Mouse (Mus musculus): ENCODE data around the gene Ncor2. TPM values are rescaled to one million over a fixed set of nuclear protein-coding genes. Genes with fewer than 3 reads are reported as not detected.

Gene Ncor2
- polyA plus RNA-seq, 1 experiment = 75.8 TPM

- Histone ChIP-seq H3K4me1 (replicated peaks; ENCODE audit: control insufficient read depth, insufficient read depth, low read length) (no peaks in the 10 kb centered on the region), H3K36me3 (ENCODE audit: control insufficient read depth, insufficient read depth, low read length) (peaks cover 18% of the 10 kb centered on the region), H3K27ac (ENCODE audit: control insufficient read depth, insufficient read depth, low read length) (no peak overlapping the region), H3K4me3 (ENCODE audit: control insufficient read depth, insufficient read depth, low read length) (no peak overlapping the region), H3K27me3 (ENCODE audit: control insufficient read depth, insufficient read depth, low read length) (no peaks in the 10 kb centered on the region)
- DNase-seq = no peak
- WGBS = 97% methylated on average over 5 of the region's 5 CpGs
- no peak for TF ChIP-seq POLR2A (IDR thresholded peaks at IDR 0.05; ENCODE audit: control insufficient read depth, extremely low read depth, insufficient read depth, low read length, poor library complexity)
These were observed 132.6 kb downstream of the Ncor2 start for GRCm38 (mm10) chr5:125046436-125046835.

- H3K27me3 ChIP-seq (ENCODE audit: control insufficient read depth, insufficient read depth, low read length) = no peaks in the 10 kb centered on the region
- no peak for TF ChIP-seq CTCF (IDR thresholded peaks at IDR 0.05; ENCODE audit: borderline replicate concordance, control insufficient read depth, extremely low read depth, insufficient read depth, low read length, poor library complexity)
- no peak for TF ChIP-seq POLR2A (IDR thresholded peaks at IDR 0.05; ENCODE audit: control insufficient read depth, extremely low read depth, insufficient read depth, low read length, poor library complexity)
- WGBS = over 99% methylated on average over 5 of the region's 5 CpGs
- H3K27ac ChIP-seq (ENCODE audit: control insufficient read depth, insufficient read depth, low read length) = no peak overlapping the region
- no peak for DNase-seq
- no peak overlapping the region for H3K4me3 ChIP-seq (ENCODE audit: control insufficient read depth, insufficient read depth, low read length)
- H3K36me3 ChIP-seq (ENCODE audit: control insufficient read depth, insufficient read depth, low read length) = peaks cover 17% of the 10 kb centered on the region
- H3K4me1 ChIP-seq (replicated peaks; ENCODE audit: control insufficient read depth, insufficient read depth, low read length) = no peaks in the 10 kb centered on the region
These were observed 133.8 kb downstream of the Ncor2 start for GRCm38 (mm10) chr5:125045202-125045601.

DNA sequence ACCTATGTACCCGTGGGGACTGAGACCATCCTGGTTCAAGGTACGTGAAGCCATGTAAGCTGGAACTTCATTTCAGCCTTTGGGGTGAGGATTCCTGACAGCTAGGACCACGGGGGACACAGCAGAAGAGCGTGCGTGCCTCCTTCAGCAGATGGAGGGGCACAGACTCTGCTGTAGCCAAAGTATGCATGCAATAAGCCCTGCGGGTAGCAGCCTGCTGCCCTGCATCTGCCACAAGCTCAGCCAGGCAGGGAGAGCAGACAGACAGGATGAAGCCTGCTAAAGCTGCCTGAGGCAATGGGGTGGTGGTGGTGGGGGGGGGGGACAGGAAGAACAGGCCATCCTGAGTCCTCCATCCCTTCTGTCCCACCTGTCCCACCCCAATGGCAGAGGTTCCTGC lies 135.6 kb downstream of the Ncor2 start:
- 95% methylated on average over 6 of the region's 6 CpGs for WGBS
- Histone ChIP-seq H3K36me3 (ENCODE audit: control insufficient read depth, insufficient read depth, low read length) (peaks cover 14% of the 10 kb centered on the region; the same call in 1 of the 2 replicates), H3K4me1 (replicated peaks; ENCODE audit: control insufficient read depth, insufficient read depth, low read length) (no peaks in the 10 kb centered on the region)

DNA sequence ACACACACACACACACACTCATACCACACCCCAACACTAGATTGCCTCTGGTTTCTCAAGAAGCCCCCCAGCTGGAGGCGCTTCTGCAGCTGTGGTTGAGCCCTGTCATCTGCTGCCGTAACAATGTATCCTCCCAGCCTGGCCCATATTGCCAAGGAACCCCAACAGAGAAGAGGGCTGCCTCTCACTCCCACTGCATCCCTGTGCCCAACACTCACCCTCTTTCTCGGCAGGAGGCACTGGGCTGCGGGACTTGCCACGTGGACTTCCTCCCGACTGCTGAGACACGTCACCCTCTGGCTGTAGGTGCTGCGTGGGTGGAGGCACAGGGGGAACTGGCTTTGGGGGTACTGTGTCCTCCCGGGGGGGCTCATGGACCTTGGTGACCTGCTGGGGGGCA lies 137.4 kb downstream of the Ncor2 start:
- no peak for TF ChIP-seq CTCF (IDR thresholded peaks at IDR 0.05; ENCODE audit: borderline replicate concordance, control insufficient read depth, extremely low read depth, insufficient read depth, low read length, poor library complexity)
- TF ChIP-seq POLR2A (IDR thresholded peaks at IDR 0.05; ENCODE audit: control insufficient read depth, extremely low read depth, insufficient read depth, low read length, poor library complexity) = no peak
- H3K4me1 ChIP-seq (replicated peaks; ENCODE audit: control insufficient read depth, insufficient read depth, low read length) = no peaks in the 10 kb centered on the region
- DNase-seq = no peak
- no peaks in the 10 kb centered on the region for H3K27me3 ChIP-seq (ENCODE audit: control insufficient read depth, insufficient read depth, low read length)
- H3K36me3 ChIP-seq (ENCODE audit: control insufficient read depth, insufficient read depth, low read length) = peaks cover 9% of the 10 kb centered on the region; the same call in 1 of the 2 replicates
- WGBS = 90% methylated on average over 9 of the region's 9 CpGs
- no peak overlapping the region for H3K4me3 ChIP-seq (ENCODE audit: control insufficient read depth, insufficient read depth, low read length)
- no peak overlapping the region for H3K27ac ChIP-seq (ENCODE audit: control insufficient read depth, insufficient read depth, low read length)

More for the DNA sequence above, 135.6 kb downstream of the Ncor2 start:
- H3K4me3 ChIP-seq (ENCODE audit: control insufficient read depth, insufficient read depth, low read length) = no peak overlapping the region
- no peak for DNase-seq
- no peaks in the 10 kb centered on the region for H3K27me3 ChIP-seq (ENCODE audit: control insufficient read depth, insufficient read depth, low read length)
- TF ChIP-seq CTCF (IDR thresholded peaks at IDR 0.05; ENCODE audit: borderline replicate concordance, control insufficient read depth, extremely low read depth, insufficient read depth, low read length, poor library complexity) (no peak), POLR2A (IDR thresholded peaks at IDR 0.05; ENCODE audit: control insufficient read depth, extremely low read depth, insufficient read depth, low read length, poor library complexity) (no peak)
- H3K27ac ChIP-seq (ENCODE audit: control insufficient read depth, insufficient read depth, low read length) = no peak overlapping the region

- TF ChIP-seq CTCF (IDR thresholded peaks at IDR 0.05; ENCODE audit: borderline replicate concordance, control insufficient read depth, extremely low read depth, insufficient read depth, low read length, poor library complexity) (no peak), POLR2A (IDR thresholded peaks at IDR 0.05; ENCODE audit: control insufficient read depth, extremely low read depth, insufficient read depth, low read length, poor library complexity) (no peak)
- H3K36me3 ChIP-seq (ENCODE audit: control insufficient read depth, insufficient read depth, low read length) = peaks cover 15% of the 10 kb centered on the region; the same call in 1 of the 2 replicates
These were observed 138.9 kb downstream of the Ncor2 start for GRCm38 (mm10) chr5:125040128-125040584.

DNA sequence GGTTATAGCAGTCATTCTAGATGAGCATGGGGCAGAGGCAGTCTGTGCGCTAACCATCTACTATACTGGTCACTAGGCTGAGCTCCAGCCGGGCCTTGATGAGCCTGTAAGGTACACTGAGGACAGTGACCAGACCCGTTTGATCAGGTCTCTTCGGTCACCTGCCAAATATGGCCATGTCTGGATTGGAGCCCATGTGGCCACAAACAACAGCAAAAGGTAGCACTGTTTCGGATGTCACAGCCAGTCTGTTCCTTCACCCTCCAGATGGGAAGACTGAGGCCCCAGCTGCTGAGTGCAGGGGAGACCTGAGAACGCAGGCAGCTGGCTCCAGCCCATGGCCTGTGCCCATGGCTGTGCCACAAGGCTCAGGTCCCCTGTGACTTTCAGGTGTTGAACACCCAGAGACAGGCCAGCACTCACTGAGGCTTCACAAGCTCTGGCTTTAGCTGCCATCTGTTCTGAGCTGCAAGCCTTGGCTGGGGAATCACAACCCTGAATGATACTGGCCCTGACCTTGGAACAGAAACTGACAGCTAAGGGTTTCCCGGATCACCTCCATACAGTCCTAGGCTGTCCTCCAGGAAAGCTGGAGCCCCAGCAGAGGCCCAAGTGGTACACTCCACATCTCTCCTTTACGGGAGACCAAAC lies 139.5 kb downstream of the Ncor2 start:
- 96% methylated on average over 8 of the region's 8 CpGs for WGBS
- H3K27me3 ChIP-seq (ENCODE audit: control insufficient read depth, insufficient read depth, low read length) = no peaks in the 10 kb centered on the region
- H3K27ac ChIP-seq (ENCODE audit: control insufficient read depth, insufficient read depth, low read length) = no peak overlapping the region
- DNase-seq = no peak
- no peak for TF ChIP-seq POLR2A (IDR thresholded peaks at IDR 0.05; ENCODE audit: control insufficient read depth, extremely low read depth, insufficient read depth, low read length, poor library complexity)
- TF ChIP-seq CTCF (IDR thresholded peaks at IDR 0.05; ENCODE audit: borderline replicate concordance, control insufficient read depth, extremely low read depth, insufficient read depth, low read length, poor library complexity) = no peak
- no peaks in the 10 kb centered on the region for H3K4me1 ChIP-seq (replicated peaks; ENCODE audit: control insufficient read depth, insufficient read depth, low read length)
- peaks cover 16% of the 10 kb centered on the region; the same call in 1 of the 2 replicates for H3K36me3 ChIP-seq (ENCODE audit: control insufficient read depth, insufficient read depth, low read length)
- H3K4me3 ChIP-seq (ENCODE audit: control insufficient read depth, insufficient read depth, low read length) = no peak overlapping the region

More at GRCm38 (mm10) chr5:125040128-125040584, 138.9 kb downstream of the Ncor2 start:
- no peak for DNase-seq
- no peaks in the 10 kb centered on the region for H3K27me3 ChIP-seq (ENCODE audit: control insufficient read depth, insufficient read depth, low read length)
- H3K4me3 ChIP-seq (ENCODE audit: control insufficient read depth, insufficient read depth, low read length) = no peak overlapping the region
- no peak overlapping the region for H3K27ac ChIP-seq (ENCODE audit: control insufficient read depth, insufficient read depth, low read length)
- 81% methylated on average over 5 of the region's 5 CpGs for WGBS
- H3K4me1 ChIP-seq (replicated peaks; ENCODE audit: control insufficient read depth, insufficient read depth, low read length) = no peaks in the 10 kb centered on the region

Measured in thymus, adult 2 months (tissue).